Mouse (Mus musculus) testis, adult 2 months (tissue): ENCODE results near the gene Emx2.

ENCODE experiments used
- CTCF ChIP-seq: fragments of 200-500 bp; IDR thresholded peaks from 2 replicates; pipeline ENCODE4 v1.5.1; 2012; ENCODE audit warnings: low read depth, mild to moderate bottlenecking, inconsistent platforms, low read length, moderate library complexity; ENCODE audit not compliant: control insufficient read depth, insufficient read depth, insufficient replicate concordance
- POLR2A ChIP-seq: fragments of 200-500 bp; IDR thresholded peaks from 2 replicates; pipeline ENCODE4 v1.6.1; 2012; ENCODE audit warnings: low read depth, mild to moderate bottlenecking, inconsistent platforms, low read length, moderate library complexity; ENCODE audit not compliant: control insufficient read depth

GRCm38 (mm10) chr19:59455671-59456070 is 2.5 kb upstream of the Emx2 start:
- TF ChIP-seq CTCF (no peak), POLR2A (no peak)
